ENCODE assay signal across 35 mouse cellular contexts in the genomic region with DNA sequence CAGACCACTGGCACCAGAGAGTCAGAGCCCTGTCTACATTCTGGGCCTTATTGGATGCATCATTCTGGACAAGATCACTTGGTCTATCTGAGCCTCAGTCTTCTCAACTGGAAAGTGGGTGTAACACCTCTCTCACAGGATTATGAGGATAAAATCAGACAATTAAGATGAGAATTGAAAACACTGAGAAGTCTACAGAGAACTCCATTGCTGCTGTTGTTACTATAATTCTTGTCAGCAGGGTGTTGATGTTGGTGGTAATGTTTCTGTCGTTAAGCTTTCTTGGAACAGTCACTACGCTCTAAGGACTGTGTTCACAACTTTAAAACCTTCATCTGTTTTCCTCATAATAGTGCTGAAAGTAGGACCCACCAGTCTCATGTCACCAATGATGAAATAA.
"Had no signal": no experiment of that assay in that cellular context is flagged by ENCODE, and none has a peak within 500 bp of the region (broad histone marks: within the 10 kb centered on the region; RNA-seq: fewer than 3 reads in every experiment).

No protein-coding gene starts in this region.

- ATAC-seq: hindbrain, embryonic 16.5 days; hindbrain, postnatal 0 days; inflammation-experienced regulatory T-cells, adult 6 months; intestine, embryonic 15.5 days; intestine, embryonic 16.5 days; intestine, postnatal 0 days had no signal

- H3K27me3 ChIP-seq: heart, embryonic 12.5 days; heart, embryonic 13.5 days; heart, embryonic 15.5 days; hindbrain, embryonic 12.5 days; hindbrain, embryonic 13.5 days; hindbrain, embryonic 15.5 days; intestine, embryonic 15.5 days; kidney, embryonic 15.5 days had no signal

- DNase-seq: heart, postnatal 10 days; heart, postnatal 14 days; heart, postnatal 36 days; heart, postnatal 4 days; kidney, adult 11 months; kidney, adult 18-20 months; kidney, adult 2 months; kidney, adult 8-10 months; kidney, adult 9 months; kidney, postnatal 10 days; kidney, postnatal 14 days; kidney, postnatal 25 days; kidney, postnatal 36 days; kidney, postnatal 4 days; layer of hippocampus, adult 9-11 months; layer of hippocampus, postnatal 36 days had no signal

- H3K9me3 ChIP-seq: heart, embryonic 10.5 days; heart, embryonic 12.5 days; heart, embryonic 13.5 days; heart, embryonic 15.5 days; hindbrain, embryonic 10.5 days; hindbrain, embryonic 12.5 days; hindbrain, embryonic 13.5 days; hindbrain, embryonic 15.5 days; intestine, embryonic 15.5 days; kidney, embryonic 15.5 days had no signal

- H3K27ac ChIP-seq: heart, embryonic 10.5 days; heart, embryonic 13.5 days; heart, embryonic 15.5 days; hindbrain, embryonic 10.5 days; hindbrain, embryonic 12.5 days; hindbrain, embryonic 13.5 days; hindbrain, embryonic 14.5 days; hindbrain, embryonic 15.5 days; hindbrain, postnatal 0 days; intestine, embryonic 15.5 days; kidney, embryonic 15.5 days; kidney, postnatal 0 days; layer of hippocampus, adult 2 months had no signal

- H3K36me3 ChIP-seq: heart, embryonic 10.5 days; heart, embryonic 12.5 days; heart, embryonic 13.5 days; heart, embryonic 15.5 days; hindbrain, embryonic 10.5 days; hindbrain, embryonic 12.5 days; hindbrain, embryonic 13.5 days; hindbrain, embryonic 15.5 days; intestine, embryonic 15.5 days; kidney, embryonic 15.5 days had no signal

- H3K4me3 ChIP-seq: heart, embryonic 10.5 days; heart, embryonic 12.5 days; heart, embryonic 13.5 days; heart, embryonic 15.5 days; hindbrain, embryonic 10.5 days; hindbrain, embryonic 12.5 days; hindbrain, embryonic 13.5 days; hindbrain, embryonic 15.5 days; intestine, embryonic 15.5 days; kidney, embryonic 15.5 days; layer of hippocampus, adult 2 months had no signal

- H3K4me2 ChIP-seq: heart, embryonic 11.5 days; heart, embryonic 12.5 days; heart, embryonic 13.5 days; heart, embryonic 15.5 days; hindbrain, embryonic 12.5 days; hindbrain, embryonic 13.5 days; hindbrain, embryonic 14.5 days; hindbrain, embryonic 15.5 days; intestine, embryonic 15.5 days; kidney, embryonic 15.5 days had no signal

- H3K9ac ChIP-seq: heart, embryonic 12.5 days; heart, embryonic 13.5 days; heart, embryonic 15.5 days; hindbrain, embryonic 12.5 days; hindbrain, embryonic 13.5 days; hindbrain, embryonic 14.5 days; hindbrain, embryonic 15.5 days; intestine, embryonic 15.5 days; kidney, embryonic 15.5 days had no signal
